Mouse (Mus musculus) adrenal gland, postnatal 14 days (tissue): ENCODE data around the gene Mapk9. TPM values are rescaled to one million over a fixed set of nuclear protein-coding genes. Genes with fewer than 3 reads are reported as not detected.
"Not testable (repeated sequence)": the region's sequence is repeated elsewhere in the genome, so short reads cannot be mapped to it uniquely, and the experiment has no call there.

Experiments used
- DNase-seq: peaks from one replicate; pipeline ENCODE4 v3.0.0; 2021; ENCODE audit warnings: mixed read lengths
- long read RNA-seq, 2 experiments: library from polyadenylated mRNA; stranded (forward); transcript quantifications; one replicate each; pipeline ENCODE4 v2.0.0; 2021
- total RNA-seq: library from RNA; stranded (reverse); gene quantifications from 2 replicates; pipeline ENCODE4 v1.2.3, GENCODE M21; 2021

Gene Mapk9
- 59.6 and 61.1 TPM in 2 replicates for total RNA-seq
- long read RNA-seq, experiment 1, full-length matches to known transcripts = 33 of 64 reads
- long read RNA-seq, experiment 1, partial matches to known transcripts = 11 of 64 reads
- long read RNA-seq, experiment 1, other reads (novel, unspliced or antisense) = 20 of 64 reads
- long read RNA-seq, experiment 2, full-length matches to known transcripts = 21 of 42 reads
- long read RNA-seq, experiment 2, partial matches to known transcripts = 7 of 42 reads
- long read RNA-seq, experiment 2, other reads (novel, unspliced or antisense) = 14 of 42 reads

GRCm38 (mm10) chr11:49846401-49847070, at the start of gene Mapk9:
Mapk9 (plus strand) TSS chr11:49846751.
- DNase-seq = peak; percentile 99

DNA sequence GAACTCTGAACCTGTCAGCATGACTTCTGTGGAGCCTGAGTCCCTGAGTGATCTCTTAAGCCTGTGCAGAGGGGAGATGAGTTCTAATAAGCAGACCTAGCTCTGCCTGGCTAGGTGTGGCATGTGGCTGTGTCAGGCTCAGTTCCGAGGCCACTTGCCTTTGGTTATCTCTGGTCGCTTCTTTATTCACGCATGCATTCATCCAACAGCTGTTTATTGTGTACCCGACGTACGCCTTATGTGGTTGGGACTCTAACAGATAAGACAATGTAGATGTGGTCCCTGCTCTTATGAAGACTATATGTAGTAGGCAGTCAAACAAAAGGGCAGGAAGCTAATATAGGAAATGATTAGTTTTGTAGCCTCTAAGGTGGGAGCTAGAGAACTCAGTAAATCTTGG, 47.6 kb upstream of the Mapk9 start:
- no peak for DNase-seq

GRCm38 (mm10) chr11:49801516-49801915, 45.0 kb upstream of the Mapk9 start:
- no peak for DNase-seq

DNA sequence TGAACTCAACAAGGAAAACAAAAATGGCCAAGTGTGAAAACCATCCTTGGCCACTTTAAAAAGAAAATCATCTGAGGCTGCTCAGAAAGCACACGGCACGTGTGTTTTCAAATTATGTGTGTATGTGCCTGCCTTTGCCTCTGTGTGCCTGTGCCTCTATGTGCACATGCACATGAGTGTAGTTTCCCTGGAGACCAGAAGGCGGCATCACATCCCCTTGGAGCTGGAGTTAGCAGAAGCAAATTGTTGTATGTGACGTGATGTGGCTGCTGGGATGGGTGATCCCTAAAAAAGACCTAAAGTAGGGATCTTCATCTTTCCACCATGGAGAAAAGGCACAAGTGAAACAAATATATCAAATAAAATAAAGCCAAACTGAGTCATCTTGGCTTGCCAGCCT, 42.8 kb upstream of the Mapk9 start:
- no peak for DNase-seq

GRCm38 (mm10) chr11:49806218-49806617, 40.3 kb upstream of the Mapk9 start:
- no peak for DNase-seq

GRCm38 (mm10) chr11:49808946-49809345, 37.6 kb upstream of the Mapk9 start:
- DNase-seq = no peak

- DNase-seq = not testable (repeated sequence)
These were observed 35.9 kb upstream of the Mapk9 start for GRCm38 (mm10) chr11:49810696-49811095.

DNA sequence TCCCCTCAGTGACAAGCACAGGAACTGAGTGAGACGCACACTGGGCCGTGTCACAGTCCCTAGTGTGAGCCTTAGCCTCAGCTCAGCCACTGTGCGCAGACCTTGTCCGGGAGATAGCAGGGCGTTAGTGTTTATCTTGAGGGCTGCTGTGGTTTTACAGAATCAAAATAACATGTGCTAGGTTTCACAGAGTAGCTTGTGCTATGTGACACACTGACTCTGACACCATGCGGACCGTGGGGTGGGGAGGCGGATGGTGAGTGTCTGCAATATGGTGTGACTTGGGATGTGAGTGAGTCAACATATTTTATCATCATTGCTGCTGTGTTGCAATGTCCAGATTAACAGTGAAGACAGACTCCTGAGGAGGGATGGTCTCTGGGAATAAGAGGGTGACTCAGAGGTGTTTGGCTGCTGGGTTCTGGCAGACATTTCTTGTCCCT, 35.4 kb upstream of the Mapk9 start:
- DNase-seq = peak; percentile 42

GRCm38 (mm10) chr11:49811879-49812278, 34.7 kb upstream of the Mapk9 start:
- no peak for DNase-seq

DNA sequence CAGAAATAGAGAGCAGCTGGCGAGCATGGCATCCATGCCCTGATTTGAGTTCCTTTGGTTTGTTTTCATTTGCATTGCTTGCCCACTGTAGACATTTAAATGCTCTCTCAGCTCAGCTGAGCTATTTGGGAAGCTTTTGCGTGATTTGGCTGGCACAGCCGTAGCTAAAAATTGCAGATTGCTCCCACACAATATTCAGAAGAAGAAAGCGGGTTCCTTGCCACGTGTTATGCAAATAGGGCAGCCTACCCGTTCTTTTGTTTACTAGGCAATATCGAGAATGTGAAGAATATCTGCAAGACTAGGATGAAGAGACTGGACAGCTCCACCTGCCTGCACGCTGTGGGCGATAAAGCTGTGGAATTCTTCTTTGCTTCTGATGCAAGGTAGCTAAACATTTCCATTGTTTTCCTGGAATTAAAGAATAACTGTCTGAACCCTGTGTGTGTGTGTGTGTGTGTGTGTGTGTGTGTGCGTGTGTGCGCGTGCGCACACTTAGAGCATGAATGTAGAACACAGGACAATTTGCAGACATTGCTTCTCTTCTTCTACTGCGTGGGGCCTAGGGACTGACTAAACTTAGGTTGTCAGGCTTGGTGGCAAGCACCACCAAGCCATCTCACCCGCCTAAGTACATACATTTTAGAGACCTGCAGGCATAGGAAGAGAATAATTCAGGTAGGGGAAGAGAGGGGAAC, 27.5 kb upstream of the Mapk9 start:
- no peak for DNase-seq

DNA sequence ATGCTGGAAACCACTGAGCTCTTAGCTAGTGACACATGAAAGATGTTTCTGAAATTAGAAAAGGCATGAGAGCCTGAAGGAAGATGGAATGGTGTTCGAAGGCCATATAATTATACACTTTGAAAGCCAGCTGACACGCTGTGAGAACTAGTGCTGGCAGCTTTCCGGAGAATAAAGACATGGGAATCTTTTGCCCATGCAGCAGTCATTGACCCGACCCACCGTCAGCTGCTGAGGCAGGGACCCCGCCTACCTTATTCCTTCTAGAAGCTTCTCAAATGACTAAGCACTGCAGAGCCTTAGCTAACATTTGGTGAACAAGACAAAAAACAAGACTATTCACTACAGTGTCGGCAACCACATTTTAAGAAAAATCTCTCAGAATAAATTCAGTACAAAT, 26.9 kb upstream of the Mapk9 start:
- DNase-seq = no peak

DNA sequence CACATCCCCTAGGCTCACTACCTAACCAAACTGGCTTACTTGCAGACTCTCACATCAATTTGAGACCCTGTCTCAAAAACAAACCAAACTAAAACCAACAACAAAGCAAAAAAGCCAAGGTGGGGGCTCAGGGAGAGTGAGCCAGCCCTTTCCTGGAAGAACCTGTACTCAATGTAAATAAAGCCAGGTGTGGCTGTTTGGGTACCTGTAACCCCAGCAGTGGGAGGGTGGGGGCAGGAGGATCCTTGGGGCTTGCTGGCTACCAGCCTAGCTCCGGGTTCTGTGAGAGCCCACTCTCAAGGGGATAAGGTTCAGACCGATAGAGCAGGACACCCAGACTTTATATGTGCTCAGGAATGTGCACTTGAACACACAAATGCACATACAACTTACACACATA, 25.6 kb upstream of the Mapk9 start:
- DNase-seq = no peak

DNA sequence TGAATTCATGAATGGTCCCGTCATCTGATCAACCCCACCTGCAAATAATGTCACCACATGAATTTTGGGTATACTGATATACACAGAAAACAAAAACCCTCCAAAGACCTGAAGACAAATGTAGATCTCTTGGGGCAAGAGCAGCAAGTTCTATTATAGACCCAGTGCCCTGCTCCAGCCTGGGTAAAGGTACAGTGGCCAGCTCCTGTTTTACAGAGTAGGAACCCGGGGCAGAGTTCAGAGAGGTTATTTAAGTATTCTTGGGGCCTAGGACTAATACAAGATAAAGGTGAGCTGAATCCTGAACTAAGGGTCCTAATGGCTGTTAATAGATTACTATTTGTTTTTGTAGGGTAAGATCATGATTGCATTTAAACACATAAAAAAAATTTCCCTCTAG, 25.0 kb upstream of the Mapk9 start:
- no peak for DNase-seq

GRCm38 (mm10) chr11:49822337-49822736, 24.2 kb upstream of the Mapk9 start:
- DNase-seq = no peak

DNA sequence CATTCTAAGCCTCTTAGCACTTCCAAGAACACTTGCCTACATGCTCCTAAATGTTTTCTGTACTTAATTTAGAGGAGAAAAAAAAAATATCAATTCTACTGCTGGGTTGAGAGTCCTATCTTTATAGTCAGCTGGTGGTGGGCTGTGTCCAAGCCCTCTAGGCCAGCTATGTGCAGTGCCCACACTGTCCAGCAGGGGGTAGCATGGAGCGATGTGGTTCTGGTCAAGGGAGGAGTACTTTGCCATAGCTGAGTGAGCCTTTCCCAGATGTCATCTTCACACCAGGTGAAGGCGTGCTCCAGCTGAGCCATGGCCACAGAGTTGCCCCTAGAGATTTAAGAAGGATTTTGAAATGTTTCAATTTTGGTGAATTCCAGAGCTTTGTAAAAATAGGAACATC, 21.7 kb upstream of the Mapk9 start:
- peak; percentile 88 for DNase-seq

DNA sequence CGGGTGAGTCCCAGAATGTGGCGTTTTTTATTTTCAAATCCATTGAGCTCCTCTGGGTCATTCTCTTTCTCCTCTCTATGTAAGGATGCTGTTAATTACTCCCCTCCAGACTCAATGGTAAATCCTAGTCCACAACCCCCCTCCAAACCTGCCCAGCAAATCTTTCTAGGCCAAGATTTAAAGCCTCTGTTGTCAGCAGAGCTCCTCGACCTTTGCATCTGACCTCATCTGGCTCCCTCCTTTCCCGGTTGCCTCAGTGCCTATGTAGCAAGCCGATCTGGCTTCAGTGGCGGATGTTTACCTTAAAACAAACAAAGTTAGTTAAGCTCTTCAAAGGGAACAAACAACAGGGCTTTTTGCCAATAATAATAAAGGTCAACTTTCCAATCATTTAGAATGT, 19.3 kb upstream of the Mapk9 start:
- no peak for DNase-seq

DNA sequence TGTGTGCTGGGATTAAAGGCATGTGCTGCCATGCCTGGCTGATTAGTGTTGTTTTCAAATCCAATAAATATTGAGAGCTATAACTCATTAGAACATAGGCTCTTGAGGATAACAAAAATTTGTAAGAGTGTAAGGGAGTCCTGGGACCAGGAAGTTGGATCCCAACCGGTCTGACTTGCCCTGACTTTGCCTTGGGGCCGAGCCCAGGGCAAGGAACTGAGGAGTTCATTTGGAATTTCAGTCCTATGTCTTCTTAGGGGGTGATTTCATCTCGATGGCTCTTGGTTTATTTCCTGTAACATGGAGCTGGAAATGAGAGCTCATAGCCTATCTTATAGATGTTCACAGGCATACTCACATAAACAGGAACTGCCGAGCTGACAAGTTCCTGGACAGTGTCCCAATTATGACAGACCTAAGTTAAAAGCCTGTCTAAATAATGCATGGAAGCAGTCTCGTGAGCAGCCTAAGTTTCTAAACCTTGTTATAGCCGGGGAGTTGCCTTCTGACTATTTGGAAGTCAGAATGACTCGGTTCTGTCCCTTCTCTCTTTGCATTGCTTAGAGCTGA, 17.3 kb upstream of the Mapk9 start:
- DNase-seq = no peak

DNA sequence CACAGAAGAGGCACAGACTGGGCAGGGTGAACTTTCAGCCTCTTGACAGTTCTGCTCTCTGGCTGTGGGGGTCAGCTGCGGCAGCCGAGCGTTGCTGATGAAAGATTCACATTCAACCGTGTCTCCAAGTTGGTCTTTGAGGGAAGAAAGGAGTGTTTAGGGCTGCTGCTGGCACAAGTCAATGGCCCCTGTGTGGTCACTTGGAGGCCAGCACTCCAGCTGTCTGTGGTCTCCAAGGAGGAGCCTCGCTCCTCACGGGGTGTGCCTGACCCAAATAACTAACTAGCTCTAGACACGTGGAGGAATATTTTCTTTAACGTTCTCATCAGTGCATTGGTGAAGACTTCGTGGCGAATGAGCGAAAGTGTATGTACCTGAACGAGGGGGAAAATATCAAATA, 14.6 kb upstream of the Mapk9 start:
- no peak for DNase-seq

- no peak for DNase-seq
These were observed 13.6 kb upstream of the Mapk9 start for GRCm38 (mm10) chr11:49832962-49833361.

DNA sequence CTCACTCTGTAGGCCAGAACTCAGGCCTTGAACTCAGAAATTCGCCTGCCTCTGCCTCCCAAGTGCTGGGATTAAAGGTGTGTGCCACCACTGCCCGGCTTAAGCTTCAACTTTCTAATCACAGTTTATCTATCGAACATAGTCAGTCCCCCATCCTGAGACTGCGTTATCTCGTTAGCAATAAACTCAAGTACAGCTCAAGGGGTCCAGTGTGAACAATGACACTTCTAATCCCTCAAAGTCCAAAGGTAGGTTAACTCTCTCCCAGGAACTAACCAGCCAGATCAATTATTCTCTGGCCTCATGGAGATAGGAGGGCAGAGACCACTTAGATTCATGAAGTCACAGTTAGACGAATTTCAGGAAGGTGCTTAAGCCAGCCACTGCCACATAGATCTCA, 12.3 kb upstream of the Mapk9 start:
- no peak for DNase-seq

GRCm38 (mm10) chr11:49835257-49835956, 11.1 kb upstream of the Mapk9 start:
- no peak for DNase-seq

- no peak for DNase-seq
These were observed 8.7 kb upstream of the Mapk9 start for GRCm38 (mm10) chr11:49837717-49838407.
